Mouse (Mus musculus) hindbrain, embryonic 15.5 days (tissue): ENCODE results near the gene Irgm1. TPM values are rescaled to one million over a fixed set of nuclear protein-coding genes. Genes with fewer than 3 reads are reported as not detected.

Experiments
- ATAC-seq: fragments of 200-750 bp; cut with Nextera tagmentation; 2 replicates; pipeline ENCODE4 v1.8.0; 2017; ENCODE audit warnings: low read depth, moderate number of reproducible peaks, moderate TSS enrichment; ENCODE audit not compliant: low FRiP score
- H3K27ac ChIP-seq: fragments of 300-500 bp; sonication (generic); replicated peaks from 2 replicates; pipeline ENCODE4 v1.5.1; 2015; ENCODE audit warnings: mild to moderate bottlenecking, inconsistent platforms
- H3K27me3 ChIP-seq: fragments of 300-500 bp; sonication (generic); 2 replicates; pipeline ENCODE4 v1.6.1; 2015; ENCODE audit warnings: control low read depth, inconsistent platforms
- H3K36me3 ChIP-seq: fragments of 300-500 bp; sonication (generic); 2 replicates; pipeline ENCODE4 v1.6.1; 2015; ENCODE audit warnings: control low read depth, inconsistent platforms
- H3K4me1 ChIP-seq: fragments of 300-500 bp; sonication (generic); replicated peaks from 2 replicates; pipeline ENCODE4 v1.6.1; 2015; ENCODE audit warnings: control low read depth, inconsistent platforms
- H3K4me2 ChIP-seq: fragments of 300-500 bp; sonication (generic); 2 replicates; pipeline ENCODE4 v1.6.1; 2015; ENCODE audit warnings: moderate library complexity, mild to moderate bottlenecking, inconsistent platforms
- H3K4me3 ChIP-seq: fragments of 300-500 bp; sonication (generic); 2 replicates; pipeline ENCODE4 v1.5.1; 2015; ENCODE audit warnings: mild to moderate bottlenecking, inconsistent platforms
- H3K9ac ChIP-seq: fragments of 300-500 bp; sonication (generic); 2 replicates; pipeline ENCODE4 v1.6.1; 2015; ENCODE audit warnings: inconsistent platforms
- H3K9me3 ChIP-seq: fragments of 300-500 bp; sonication (generic); 2 replicates; pipeline ENCODE4 v1.6.1; 2016; ENCODE audit warnings: control low read depth, inconsistent platforms
- WGBS: fragments of 180-500 bp; shearing (Covaris S2); methylation state at CpG from one replicate; pipeline ENCODE4 v1.1.7; 2015; 5-methylcytosine and 5-hydroxymethylcytosine counted together
- polyA plus RNA-seq: library from polyadenylated mRNA; unstranded; fragments of >200 nt; fragmentation: Nextera tagmentation; extraction: Ambion mirVana; gene quantifications from 2 replicates; pipeline ENCODE4 v1.2.1, GENCODE M21; 2015

Gene Irgm1
- polyA plus RNA-seq, 1 experiment from 2014 or later, result 3.5 TPM

DNA sequence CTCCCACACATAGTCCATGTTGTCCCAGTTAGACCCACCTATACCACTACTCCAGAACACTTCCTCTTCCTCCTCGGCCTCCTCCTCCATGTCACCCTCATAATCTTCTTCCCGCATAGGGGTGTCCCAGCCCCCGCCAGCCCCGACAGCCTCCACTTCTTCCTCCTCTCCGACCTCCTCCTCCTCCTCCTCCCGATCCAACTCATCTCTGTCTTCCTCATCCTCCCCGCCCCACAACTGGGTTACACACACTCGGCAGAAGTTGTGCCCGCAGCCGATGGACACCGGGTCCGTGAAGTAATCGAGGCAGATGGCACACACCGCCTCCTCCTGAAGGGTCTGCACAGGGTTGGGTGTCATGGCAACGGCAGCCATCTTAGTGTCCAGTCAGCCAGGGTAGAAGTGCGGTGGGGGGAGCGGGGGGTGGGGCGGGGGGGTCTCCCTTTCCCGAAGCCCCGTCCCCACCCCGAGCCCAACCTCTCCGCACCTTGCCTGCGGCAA lies 55.2 kb downstream of the Irgm1 start:
- Histone ChIP-seq H3K27ac (peak overlapping the region; percentile 98), H3K9ac (peak overlapping the region; percentile 79), H3K4me3 (peak overlapping the region; percentile 70), H3K36me3 (peaks cover 8% of the 10 kb centered on the region), H3K4me2 (peak overlapping the region; percentile 93), H3K4me1 (peaks cover 34% of the 10 kb centered on the region), H3K9me3 (no peaks in the 10 kb centered on the region), H3K27me3 (no peaks in the 10 kb centered on the region)
- WGBS, result 3% methylated on average over 16 of the region's 23 CpGs
- ATAC-seq, result peak; percentile 63

GRCm38 (mm10) chr11:48815851-48816250 lies 55.6 kb downstream of the Irgm1 start:
- Histone ChIP-seq H3K4me3 (peak overlapping the region; percentile 70), H3K9me3 (no peaks in the 10 kb centered on the region), H3K27me3 (no peaks in the 10 kb centered on the region), H3K9ac (peak overlapping the region; percentile 79), H3K4me1 (peaks cover 34% of the 10 kb centered on the region), H3K4me2 (peak overlapping the region; percentile 93), H3K27ac (no peak overlapping the region; the same call in 1 of the 2 replicates), H3K36me3 (peaks cover 8% of the 10 kb centered on the region)
- no peak for ATAC-seq
- 74% methylated on average over 16 of the region's 16 CpGs for WGBS

GRCm38 (mm10) chr11:48813782-48814181 lies 57.7 kb downstream of the Irgm1 start:
- H3K36me3 ChIP-seq, result peaks cover 16% of the 10 kb centered on the region
- H3K27me3 ChIP-seq, result no peaks in the 10 kb centered on the region
- no peak overlapping the region for H3K4me2 ChIP-seq
- no peaks in the 10 kb centered on the region for H3K9me3 ChIP-seq
- no peak overlapping the region for H3K4me3 ChIP-seq
- no peak overlapping the region for H3K27ac ChIP-seq
- no peak overlapping the region for H3K9ac ChIP-seq
- H3K4me1 ChIP-seq, result peaks cover 33% of the 10 kb centered on the region
- ATAC-seq, result no peak

Other genes with a start within 250 kb of the Irgm1 start
- gene Rack1, start 71.4 kb downstream of the Irgm1 start, polyA plus RNA-seq, result 361 and 362 TPM in 2 replicates
- gene Trim41, start 54.3 kb downstream of the Irgm1 start, polyA plus RNA-seq, result 6.8 and 7.4 TPM in 2 replicates
- 3.1 and 3.7 TPM in 2 replicates for gene Trim7, start 45.5 kb downstream of the Irgm1 start, polyA plus RNA-seq
- 3.8 and 4.7 TPM in 2 replicates for gene Gm12184, start 45.0 kb downstream of the Irgm1 start, polyA plus RNA-seq
- 0.14 and 0.42 TPM in 2 replicates for gene Gm5431, start 30.5 kb upstream of the Irgm1 start, polyA plus RNA-seq
- 1.8 and 2.2 TPM in 2 replicates for gene Psme2b, start 74.5 kb upstream of the Irgm1 start, polyA plus RNA-seq
- not detected in 2 replicates for gene Olfr56, start 107.2 kb upstream of the Irgm1 start, polyA plus RNA-seq
- gene 9930111J21Rik1, start 107.7 kb upstream of the Irgm1 start, polyA plus RNA-seq, result 0.45 and 0.48 TPM in 2 replicates
- not detected in 2 replicates for gene Gm12185, start 120.5 kb upstream of the Irgm1 start, polyA plus RNA-seq
- gene Tgtp1, start 122.5 kb upstream of the Irgm1 start, polyA plus RNA-seq, result 0.24 TPM in 1 of 2 replicates, not detected in the other
- 0.35 and 0.45 TPM in 2 replicates for gene 9930111J21Rik2, start 179.6 kb upstream of the Irgm1 start, polyA plus RNA-seq
- gene Tgtp2, start 192.5 kb upstream of the Irgm1 start, polyA plus RNA-seq, result 0.54 TPM in 1 of 2 replicates, not detected in the other
- gene Ifi47, start 204.9 kb upstream of the Irgm1 start, polyA plus RNA-seq, result 0.52 and 1.6 TPM in 2 replicates
- not detected in 2 replicates for gene Olfr1396, start 243.2 kb upstream of the Irgm1 start, polyA plus RNA-seq